ENCODE assay signal across 15 mouse cellular contexts in genomic region chr13:91611909-91612308, GRCm38 (mm10).
"Had no signal": no experiment of that assay in that cellular context is flagged by ENCODE, and none has a peak within 500 bp of the region (broad histone marks: within the 10 kb centered on the region; RNA-seq: fewer than 3 reads in every experiment).

No protein-coding gene starts in this region.

- H3K4me3 ChIP-seq: limb, embryonic 12.5 days; liver, embryonic 13.5 days; lung, embryonic 15.5 days; midbrain, embryonic 12.5 days; myocyte; neural tube, embryonic 15.5 days had no signal

- H3K4me1 ChIP-seq: limb, embryonic 12.5 days; liver, embryonic 13.5 days; lung, embryonic 15.5 days; midbrain, embryonic 12.5 days; neural tube, embryonic 15.5 days had no signal

- DNase-seq: kidney, adult 11 months; layer of hippocampus, adult 9-11 months; layer of hippocampus, postnatal 36 days; liver; liver, embryonic 13.5 days; liver, postnatal 0 days; thymus, adult 18-20 months; thymus, postnatal 14 days had no signal

- H3K4me2 ChIP-seq: limb, embryonic 12.5 days; liver, embryonic 13.5 days; lung, embryonic 15.5 days; midbrain, embryonic 12.5 days; neural tube, embryonic 15.5 days had no signal

- H3K36me3 ChIP-seq: limb, embryonic 12.5 days; liver, embryonic 13.5 days; lung, embryonic 15.5 days; midbrain, embryonic 12.5 days; neural tube, embryonic 15.5 days had no signal

- ATAC-seq: liver, postnatal 0 days had no signal

- H3K9ac ChIP-seq: limb, embryonic 12.5 days; liver, embryonic 13.5 days; liver, postnatal 0 days; lung, embryonic 15.5 days; midbrain, embryonic 12.5 days; neural tube, embryonic 15.5 days had no signal

- H3K27ac ChIP-seq: kidney, postnatal 0 days; limb, embryonic 12.5 days; liver, embryonic 13.5 days; lung, embryonic 15.5 days; macrophage; midbrain, embryonic 12.5 days; neural tube, embryonic 15.5 days had no signal

- H3K27me3 ChIP-seq: limb, embryonic 12.5 days; liver, embryonic 13.5 days; lung, embryonic 15.5 days; midbrain, embryonic 12.5 days; neural tube, embryonic 15.5 days had no signal

- H3K9me3 ChIP-seq: limb, embryonic 12.5 days; liver, embryonic 13.5 days; lung, embryonic 15.5 days; midbrain, embryonic 12.5 days; neural tube, embryonic 15.5 days had no signal
